Mouse (Mus musculus) liver, embryonic 14.5 days (tissue): Measurements from ENCODE around the gene Scgb1a1.

Source experiments
- CTCF ChIP-seq: IDR thresholded peaks from 2 replicates; pipeline ENCODE4 v1.5.1; 2016; ENCODE audit warnings: antibody characterized with exemption, low read depth, control low read depth
- EP300 ChIP-seq: IDR thresholded peaks from 2 replicates; pipeline ENCODE4 v1.6.1; 2016; ENCODE audit warnings: antibody characterized with exemption, low read depth

GRCm38 (mm10) chr19:9039266-9039665 lies 48.5 kb downstream of the Scgb1a1 start:
- TF ChIP-seq CTCF (no peak), EP300 (no peak)
